Mouse (Mus musculus): Measurements from ENCODE around the gene Rab11fip3. TPM values are rescaled to one million over a fixed set of nuclear protein-coding genes. Genes with fewer than 3 reads are reported as not detected.

Gene Rab11fip3
- polyA plus RNA-seq, 2 experiments = 1.4 to 2.1 TPM

GRCm38 (mm10) chr17:26055164-26055563 is 14.2 kb downstream of the Rab11fip3 start:
- no peak overlapping the region for H3K4me2 ChIP-seq (ENCODE audit: low read depth)
- H3K27ac ChIP-seq = no peak overlapping the region
- no peak overlapping the region for H3K4me3 ChIP-seq (ENCODE audit: insufficient read depth in 1 of 2, low read depth in 2 of 2, low read length in 2 of 2)
- ATAC-seq (ENCODE audit: insufficient read depth) (no peak), DNase-seq (ENCODE audit: low read depth in 3 of 3, low spot score in 3 of 3) (no peak)
- H3K9me3 ChIP-seq (ENCODE audit: control insufficient read depth, low read length) = no peaks in the 10 kb centered on the region
- 62% methylated on average over 6 of the region's 6 CpGs for WGBS (ENCODE audit: insufficient replicate concordance)
- no peaks in the 10 kb centered on the region for H3K27me3 ChIP-seq (ENCODE audit: control insufficient read depth, insufficient read depth, low read length)
- H3K4me1 ChIP-seq (replicated peaks; ENCODE audit: control insufficient read depth in 2 of 2, insufficient read depth in 2 of 2, low read length in 1 of 2) = peaks cover 2 to 10% of the 10 kb centered on the region in 2 experiments; a peak in 2 of 4 replicates
- no peaks in the 10 kb centered on the region for H3K36me3 ChIP-seq (replicated peaks; ENCODE audit: control insufficient read depth, insufficient read depth, low read depth)
- no peak overlapping the region for H3K9ac ChIP-seq (replicated peaks)
- TF ChIP-seq CTCF (IDR thresholded peaks at IDR 0.05; ENCODE audit: low read depth) (no peak), EP300 (IDR thresholded peaks at IDR 0.05; ENCODE audit: low read depth) (no peak)

- H3K4me1 ChIP-seq (replicated peaks; ENCODE audit: control insufficient read depth in 2 of 2, insufficient read depth in 2 of 2, low read length in 1 of 2) = peaks cover 2 to 10% of the 10 kb centered on the region in 2 experiments; a peak in 2 of 4 replicates
Measured at GRCm38 (mm10) chr17:26054133-26054845, 15.1 kb downstream of the Rab11fip3 start.

GRCm38 (mm10) chr17:26052706-26053105 is 16.6 kb downstream of the Rab11fip3 start:
- no peak for ATAC-seq (ENCODE audit: insufficient read depth)
- Histone ChIP-seq H3K4me1 (replicated peaks; ENCODE audit: control insufficient read depth in 2 of 2, insufficient read depth in 2 of 2, low read length in 1 of 2) (peaks cover 2 to 10% of the 10 kb centered on the region in 2 experiments; a peak in 2 of 4 replicates), H3K27ac (no peak overlapping the region), H3K4me3 (ENCODE audit: insufficient read depth in 1 of 2, low read depth in 2 of 2, low read length in 2 of 2) (no peak overlapping the region), H3K9me3 (ENCODE audit: control insufficient read depth, low read length) (no peaks in the 10 kb centered on the region), H3K36me3 (replicated peaks; ENCODE audit: control insufficient read depth, insufficient read depth, low read depth) (no peaks in the 10 kb centered on the region), H3K9ac (replicated peaks) (no peak overlapping the region), H3K4me2 (ENCODE audit: low read depth) (no peak overlapping the region), H3K27me3 (ENCODE audit: control insufficient read depth, insufficient read depth, low read length) (no peaks in the 10 kb centered on the region)
- DNase-seq (ENCODE audit: low read depth in 3 of 3, low spot score in 3 of 3) = no peak
- TF ChIP-seq EP300 (IDR thresholded peaks at IDR 0.05; ENCODE audit: low read depth) (no peak), CTCF (IDR thresholded peaks at IDR 0.05; ENCODE audit: low read depth) (no peak)
- 52% methylated on average over 4 of the region's 4 CpGs for WGBS (ENCODE audit: insufficient replicate concordance)

More at GRCm38 (mm10) chr17:26054133-26054845, 15.1 kb downstream of the Rab11fip3 start:
- peak in 1 of 3 experiments; percentile 15 for DNase-seq (ENCODE audit: low read depth in 3 of 3, low spot score in 3 of 3)
- Histone ChIP-seq H3K27me3 (ENCODE audit: control insufficient read depth, insufficient read depth, low read length) (no peaks in the 10 kb centered on the region), H3K4me3 (ENCODE audit: insufficient read depth in 1 of 2, low read depth in 2 of 2, low read length in 2 of 2) (no peak overlapping the region), H3K27ac (no peak overlapping the region), H3K9me3 (ENCODE audit: control insufficient read depth, low read length) (no peaks in the 10 kb centered on the region), H3K9ac (replicated peaks) (no peak overlapping the region), H3K4me2 (ENCODE audit: low read depth) (no peak overlapping the region), H3K36me3 (replicated peaks; ENCODE audit: control insufficient read depth, insufficient read depth, low read depth) (no peaks in the 10 kb centered on the region)
- no peak for ATAC-seq (ENCODE audit: insufficient read depth)
- WGBS (ENCODE audit: insufficient replicate concordance) = 48% methylated on average over 17 of the region's 17 CpGs
- no peak for TF ChIP-seq EP300 (IDR thresholded peaks at IDR 0.05; ENCODE audit: low read depth)
- TF ChIP-seq CTCF (IDR thresholded peaks at IDR 0.05; ENCODE audit: low read depth) = no peak

GRCm38 (mm10) chr17:26052074-26052473 is 17.3 kb downstream of the Rab11fip3 start:
- Histone ChIP-seq H3K9ac (replicated peaks) (no peak overlapping the region), H3K27ac (no peak overlapping the region), H3K4me2 (ENCODE audit: low read depth) (no peak overlapping the region), H3K9me3 (ENCODE audit: control insufficient read depth, low read length) (no peaks in the 10 kb centered on the region), H3K4me3 (ENCODE audit: insufficient read depth in 1 of 2, low read depth in 2 of 2, low read length in 2 of 2) (no peak overlapping the region), H3K4me1 (replicated peaks; ENCODE audit: control insufficient read depth in 2 of 2, insufficient read depth in 2 of 2, low read length in 1 of 2) (peaks cover 2 to 10% of the 10 kb centered on the region in 2 experiments; a peak in 2 of 4 replicates), H3K36me3 (replicated peaks; ENCODE audit: control insufficient read depth, insufficient read depth, low read depth) (no peaks in the 10 kb centered on the region), H3K27me3 (ENCODE audit: control insufficient read depth, insufficient read depth, low read length) (no peaks in the 10 kb centered on the region)
- 65% methylated on average over 4 of the region's 4 CpGs for WGBS (ENCODE audit: insufficient replicate concordance)
- ATAC-seq (ENCODE audit: insufficient read depth) (no peak), DNase-seq (ENCODE audit: low read depth in 3 of 3, low spot score in 3 of 3) (no peak)
- TF ChIP-seq EP300 (IDR thresholded peaks at IDR 0.05; ENCODE audit: low read depth) (no peak), CTCF (IDR thresholded peaks at IDR 0.05; ENCODE audit: low read depth) (no peak)

GRCm38 (mm10) chr17:26048118-26048517 is 21.2 kb downstream of the Rab11fip3 start:
- ATAC-seq (ENCODE audit: insufficient read depth) = no peak
- no peak for DNase-seq (ENCODE audit: low read depth in 3 of 3, low spot score in 3 of 3)
- no peak overlapping the region for H3K9ac ChIP-seq (replicated peaks)
- no peaks in the 10 kb centered on the region; a peak in 1 of 4 replicates for H3K4me1 ChIP-seq (replicated peaks; ENCODE audit: control insufficient read depth in 2 of 2, insufficient read depth in 2 of 2, low read length in 1 of 2)
- no peak overlapping the region for H3K27ac ChIP-seq
- no peaks in the 10 kb centered on the region for H3K36me3 ChIP-seq (replicated peaks; ENCODE audit: control insufficient read depth, insufficient read depth, low read depth)
- H3K9me3 ChIP-seq (ENCODE audit: control insufficient read depth, low read length) = no peaks in the 10 kb centered on the region
- no peak overlapping the region for H3K4me2 ChIP-seq (ENCODE audit: low read depth)
- TF ChIP-seq CTCF (IDR thresholded peaks at IDR 0.05; ENCODE audit: low read depth) (no peak), EP300 (IDR thresholded peaks at IDR 0.05; ENCODE audit: low read depth) (no peak)
- H3K27me3 ChIP-seq (ENCODE audit: control insufficient read depth, insufficient read depth, low read length) = no peaks in the 10 kb centered on the region; the same call in 1 of the 2 replicates
- 70% methylated on average over 8 of the region's 8 CpGs for WGBS (ENCODE audit: insufficient replicate concordance)
- no peak overlapping the region for H3K4me3 ChIP-seq (ENCODE audit: insufficient read depth in 1 of 2, low read depth in 2 of 2, low read length in 2 of 2)
